Mouse (Mus musculus) forebrain, postnatal 0 days (tissue): ENCODE measurements around the gene Dact3. TPM values are rescaled to one million over a fixed set of nuclear protein-coding genes. Genes with fewer than 3 reads are reported as not detected.
A peak's percentile ranks its signal among the peaks of the same experiment; 100 is the strongest.

Experiments
- ATAC-seq: fragments of 200-750 bp; cut with Nextera tagmentation; 2 replicates; pipeline ENCODE4 v1.8.0; 2017; ENCODE audit warnings: mild to moderate bottlenecking, moderate library complexity
- DNase-seq: peaks from one replicate; pipeline ENCODE4 v3.0.0-alpha.2; 2015
- H3K27ac ChIP-seq: fragments of 300-500 bp; sonication (generic); 2 replicates; pipeline ENCODE4 v1.5.1; 2014; ENCODE audit warnings: low read depth, mild to moderate bottlenecking, antibody characterized with exemption, low read length, moderate library complexity, mixed read lengths
- H3K27me3 ChIP-seq: fragments of 300-500 bp; sonication (generic); 2 replicates; pipeline ENCODE4 v1.6.1; 2014; ENCODE audit warnings: mild to moderate bottlenecking, low read length, mixed read lengths; ENCODE audit not compliant: insufficient read depth
- H3K36me3 ChIP-seq: fragments of 300-500 bp; sonication (generic); 2 replicates; pipeline ENCODE4 v1.6.1; 2014; ENCODE audit warnings: mild to moderate bottlenecking, moderate library complexity; ENCODE audit not compliant: insufficient read depth
- H3K4me1 ChIP-seq: fragments of 300-500 bp; sonication (generic); 2 replicates; pipeline ENCODE4 v1.6.1; 2014; ENCODE audit warnings: antibody characterized with exemption; ENCODE audit not compliant: insufficient read depth
- H3K4me2 ChIP-seq: fragments of 300-500 bp; sonication (generic); 2 replicates; pipeline ENCODE4 v1.6.1; 2014; ENCODE audit warnings: low read depth, mild to moderate bottlenecking, moderate library complexity
- H3K4me3 ChIP-seq: fragments of 300-500 bp; sonication (generic); 2 replicates; pipeline ENCODE4 v1.5.1; 2014; ENCODE audit warnings: low read depth, low read length, mixed read lengths
- H3K9ac ChIP-seq: fragments of 300-500 bp; sonication (generic); 2 replicates; pipeline ENCODE4 v1.6.1; 2014; ENCODE audit warnings: mild to moderate bottlenecking
- H3K9me3 ChIP-seq: fragments of 300-500 bp; sonication (generic); 2 replicates; pipeline ENCODE4 v1.6.1; 2016; ENCODE audit warnings: low read length
- CTCF ChIP-seq: sonication (generic); IDR thresholded peaks from 2 replicates; pipeline ENCODE4 v1.5.1; 2016; ENCODE audit warnings: antibody characterized with exemption, control low read depth, low read depth
- WGBS: fragments of 180-500 bp; shearing (Covaris S2); extraction: QIAGEN DNeasy Blood & Tissue Kit; methylation state at CpG from one replicate; pipeline ENCODE4 v1.1.7; 2014; 5-methylcytosine and 5-hydroxymethylcytosine counted together
- polyA plus RNA-seq: library from polyadenylated mRNA; unstranded; fragments of >200 nt; fragmentation: Nextera tagmentation; extraction: Ambion mirVana; gene quantifications from 2 replicates; pipeline ENCODE4 v1.2.1, GENCODE M21; 2015
- total RNA-seq: library from RNA; depleted of rRNA; stranded (reverse); fragments of >200 nt; gene quantifications from 2 replicates; pipeline ENCODE4 v1.2.3, GENCODE M21; 2014

Gene Dact3
- total and polyA plus RNA-seq, 2 experiments from 2014 or later: 8.6 to 69.0 TPM

DNA sequence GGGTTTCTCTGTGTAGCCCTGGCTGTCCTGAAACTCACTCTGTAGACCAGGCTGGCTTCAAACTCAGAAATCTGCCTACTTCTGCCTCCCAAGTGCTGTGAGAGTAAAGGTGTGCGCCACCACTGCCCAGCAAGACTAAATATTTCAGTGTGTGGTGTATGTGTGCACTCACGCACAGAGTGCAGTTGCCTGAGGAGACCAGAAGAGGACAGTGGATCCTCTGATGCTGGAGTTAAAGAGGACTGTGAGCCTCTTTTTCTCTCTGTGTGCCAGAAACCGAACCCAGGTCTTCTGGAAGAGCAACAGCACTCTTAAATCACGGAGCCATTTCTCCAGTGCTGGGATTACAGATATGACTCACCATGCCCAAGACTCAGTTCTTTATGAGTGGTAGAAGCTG lies 1.7 kb upstream of the Dact3 start:
- Histone ChIP-seq H3K4me1 (peaks cover 7% of the 10 kb centered on the region; the same call in 1 of the 2 replicates), H3K27ac (no peak overlapping the region), H3K36me3 (no peaks in the 10 kb centered on the region), H3K27me3 (no peaks in the 10 kb centered on the region), H3K4me2 (no peak overlapping the region), H3K9ac (no peak overlapping the region), H3K9me3 (no peaks in the 10 kb centered on the region), H3K4me3 (no peak overlapping the region)
- peak; percentile 34 for TF ChIP-seq CTCF
- ATAC-seq (no peak), DNase-seq (no peak)
- WGBS: 92% methylated on average over 4 of the region's 4 CpGs

DNA sequence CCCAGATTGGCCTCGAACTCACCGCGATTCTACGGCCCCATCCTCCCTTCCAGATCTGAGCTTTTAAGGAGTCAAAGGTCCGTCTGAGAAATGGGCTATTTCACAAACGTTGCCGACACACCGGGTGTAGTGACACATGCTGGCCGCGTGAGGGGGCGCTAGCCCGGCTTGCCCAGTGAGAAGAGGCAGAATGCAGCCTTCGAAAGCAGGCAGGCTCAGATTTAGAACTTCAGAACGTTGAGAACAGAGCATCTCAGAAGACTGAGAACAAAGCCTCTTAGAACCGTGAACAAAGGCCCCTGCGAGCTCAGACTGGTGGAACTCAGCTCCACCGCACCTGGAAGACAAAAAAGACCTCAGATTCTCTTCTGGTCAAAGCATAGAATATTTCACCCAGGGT lies 927 bp upstream of the Dact3 start:
- Histone ChIP-seq H3K4me3 (peak overlapping the region; percentile 45), H3K36me3 (no peaks in the 10 kb centered on the region), H3K9ac (0 out of 2 replicates have a peak overlapping the region, but pooled peaks have one; percentile 32), H3K4me1 (peaks cover 7% of the 10 kb centered on the region; the same call in 1 of the 2 replicates), H3K27me3 (no peaks in the 10 kb centered on the region), H3K4me2 (peak overlapping the region; percentile 43), H3K9me3 (no peaks in the 10 kb centered on the region), H3K27ac (peak overlapping the region; percentile 89)
- ATAC-seq (no peak), DNase-seq (peak; percentile 81)
- WGBS: 4% methylated on average over 17 of the region's 17 CpGs
- peak; percentile 87 for TF ChIP-seq CTCF

DNA sequence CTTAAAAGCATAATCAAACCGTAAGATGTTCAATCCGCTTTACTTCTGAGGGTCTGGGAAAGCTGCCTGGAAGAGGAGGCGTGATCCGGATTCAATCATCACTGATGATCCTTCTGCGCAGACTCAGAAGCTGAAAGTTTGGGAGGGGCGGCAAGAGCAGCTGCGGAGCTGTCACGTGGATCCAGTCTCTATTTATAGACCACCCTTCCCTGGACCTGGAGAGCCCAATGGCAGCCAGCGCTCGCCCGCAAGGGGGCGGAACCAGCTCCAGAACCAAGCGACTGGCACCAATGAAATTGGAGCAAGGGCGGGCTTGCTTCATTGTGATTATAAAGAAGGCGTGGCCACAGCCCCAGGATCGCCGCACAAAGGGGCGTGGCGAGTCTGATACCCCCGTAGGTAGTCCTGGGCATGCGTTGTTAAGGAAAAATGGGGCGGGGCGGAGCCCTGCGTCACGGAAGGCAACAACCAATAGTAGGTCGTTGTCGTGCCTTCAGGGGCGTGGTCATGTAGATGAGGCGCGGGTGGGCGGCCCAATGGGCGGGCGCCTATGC lies 284 bp upstream of the Dact3 start:
- no peaks in the 10 kb centered on the region for H3K36me3 ChIP-seq
- no peaks in the 10 kb centered on the region for H3K9me3 ChIP-seq
- H3K27me3 ChIP-seq: no peaks in the 10 kb centered on the region
- H3K4me1 ChIP-seq: peaks cover 7% of the 10 kb centered on the region; the same call in 1 of the 2 replicates
- H3K27ac ChIP-seq: peak overlapping the region; percentile 89
- peak overlapping the region; percentile 82 for H3K4me2 ChIP-seq
- DNase-seq (peak; percentile 100), ATAC-seq (peak; percentile 96)
- peak overlapping the region; percentile 86 for H3K9ac ChIP-seq
- WGBS: 1% methylated on average over 32 of the region's 33 CpGs
- TF ChIP-seq CTCF: peak; percentile 59
- peak overlapping the region; percentile 74 for H3K4me3 ChIP-seq

DNA sequence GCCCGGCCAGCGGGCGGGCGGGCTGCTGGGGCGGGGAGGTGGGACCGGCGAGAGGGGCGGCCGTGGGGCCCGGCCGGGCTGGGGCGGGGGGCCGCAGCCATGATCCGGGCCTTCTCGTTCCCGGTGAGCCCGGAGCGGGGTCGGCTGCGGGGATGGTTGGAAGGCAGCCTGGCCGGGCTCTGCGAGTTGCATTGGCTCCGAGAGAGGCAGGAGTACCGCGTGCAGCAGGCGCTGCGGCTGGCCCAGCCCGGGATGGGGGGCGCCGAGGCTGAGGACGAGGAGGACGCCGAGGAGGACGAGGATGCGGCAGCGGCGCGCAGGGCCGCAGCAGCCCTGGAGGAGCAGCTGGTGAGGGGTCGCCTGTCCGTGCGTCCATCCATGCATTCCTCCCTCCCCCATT lies 209 bp downstream of the Dact3 start:
- Histone ChIP-seq H3K27ac (peak overlapping the region; percentile 87), H3K4me1 (peaks cover 7% of the 10 kb centered on the region; the same call in 1 of the 2 replicates), H3K36me3 (no peaks in the 10 kb centered on the region), H3K9me3 (no peaks in the 10 kb centered on the region), H3K9ac (peak overlapping the region; percentile 86), H3K27me3 (no peaks in the 10 kb centered on the region), H3K4me2 (peak overlapping the region; percentile 82), H3K4me3 (peak overlapping the region; percentile 74)
- DNase-seq (no peak), ATAC-seq (peak; percentile 47)
- WGBS: 1% methylated on average over 14 of the region's 42 CpGs
- no peak for TF ChIP-seq CTCF

DNA sequence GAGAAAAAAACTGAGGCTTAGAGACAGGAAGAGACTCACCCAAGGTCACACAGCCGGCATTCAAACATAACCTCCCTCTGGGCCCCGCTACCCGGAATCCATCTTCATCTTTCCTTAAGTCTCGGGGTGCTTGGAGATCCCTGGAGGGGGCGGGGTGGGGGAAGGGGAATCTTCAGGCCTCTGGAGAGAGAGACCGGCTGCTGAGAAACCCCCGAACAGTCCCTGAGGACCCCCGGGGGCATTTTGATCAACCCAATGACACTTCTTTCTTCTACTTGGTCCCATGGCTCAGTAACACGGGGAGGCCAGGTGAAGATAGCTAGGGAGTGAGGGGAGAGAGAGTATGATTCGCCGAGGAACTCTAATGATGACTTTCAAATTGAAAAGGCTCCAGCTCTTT lies 889 bp downstream of the Dact3 start:
- peak overlapping the region; percentile 74 for H3K4me3 ChIP-seq
- no peaks in the 10 kb centered on the region for H3K9me3 ChIP-seq
- peak overlapping the region; percentile 82 for H3K4me2 ChIP-seq
- ATAC-seq (no peak), DNase-seq (no peak)
- no peaks in the 10 kb centered on the region for H3K27me3 ChIP-seq
- no peak overlapping the region for H3K27ac ChIP-seq
- H3K9ac ChIP-seq: peak overlapping the region; percentile 86
- H3K36me3 ChIP-seq: no peaks in the 10 kb centered on the region
- WGBS: 11% methylated on average over 11 of the region's 11 CpGs
- peaks cover 7% of the 10 kb centered on the region; the same call in 1 of the 2 replicates for H3K4me1 ChIP-seq
- no peak for TF ChIP-seq CTCF

DNA sequence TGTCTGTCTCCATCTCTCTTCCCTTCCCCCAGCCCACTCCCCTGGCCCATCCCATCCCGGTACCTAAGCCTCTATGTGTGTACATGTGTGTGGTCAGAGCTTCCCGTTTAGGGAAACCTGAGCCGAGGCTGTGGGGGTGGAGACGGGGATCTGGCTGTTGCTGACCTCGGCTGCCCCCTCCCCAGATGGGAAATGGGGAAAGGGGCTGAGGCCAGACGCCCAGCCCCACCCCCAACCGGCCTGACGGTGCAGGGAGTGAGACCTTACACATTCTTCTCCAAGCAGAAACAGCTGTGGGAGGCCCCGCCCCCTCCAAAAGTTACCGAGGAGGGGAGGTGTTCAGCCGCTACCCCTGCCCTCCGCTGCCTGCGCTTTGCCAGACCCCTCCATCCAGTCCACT lies 1.5 kb downstream of the Dact3 start:
- H3K4me1 ChIP-seq: peaks cover 7% of the 10 kb centered on the region; the same call in 1 of the 2 replicates
- no peaks in the 10 kb centered on the region for H3K27me3 ChIP-seq
- H3K36me3 ChIP-seq: no peaks in the 10 kb centered on the region
- H3K9me3 ChIP-seq: no peaks in the 10 kb centered on the region
- ATAC-seq (no peak), DNase-seq (no peak)
- TF ChIP-seq CTCF: no peak
- H3K9ac ChIP-seq: peak overlapping the region; percentile 86
- H3K4me2 ChIP-seq: peak overlapping the region; percentile 82
- 6% methylated on average over 13 of the region's 13 CpGs for WGBS
- peak overlapping the region; percentile 74 for H3K4me3 ChIP-seq
- no peak overlapping the region for H3K27ac ChIP-seq

DNA sequence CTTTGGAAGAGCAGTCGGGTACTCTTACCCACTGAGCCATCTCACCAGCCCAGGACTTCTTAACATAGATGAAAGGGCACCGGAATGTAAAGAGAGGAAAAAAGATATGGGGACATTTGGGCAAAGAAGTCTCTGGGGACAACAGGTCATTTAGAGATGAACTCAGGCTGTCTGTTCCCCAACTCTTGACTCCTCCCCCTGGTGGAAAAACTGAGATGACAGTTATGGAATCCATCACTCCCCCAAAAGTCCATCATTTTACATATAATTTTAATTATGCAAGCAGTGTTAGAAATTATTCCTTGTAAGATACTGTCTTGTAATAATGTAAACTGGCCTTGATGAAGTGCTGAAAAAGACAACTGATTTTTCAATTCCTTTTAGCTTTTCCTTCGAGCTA lies 2.6 kb downstream of the Dact3 start:
- ATAC-seq (no peak), DNase-seq (no peak)
- Histone ChIP-seq H3K36me3 (no peaks in the 10 kb centered on the region), H3K9ac (no peak overlapping the region), H3K4me1 (peaks cover 7% of the 10 kb centered on the region; the same call in 1 of the 2 replicates), H3K27me3 (no peaks in the 10 kb centered on the region), H3K27ac (no peak overlapping the region), H3K9me3 (no peaks in the 10 kb centered on the region), H3K4me3 (no peak overlapping the region), H3K4me2 (no peak overlapping the region)
- TF ChIP-seq CTCF: no peak
- WGBS: 87% methylated on average over 3 of the region's 3 CpGs
